Mouse (Mus musculus): ENCODE data around the gene Sfta2. TPM values are rescaled to one million over a fixed set of nuclear protein-coding genes. Genes with fewer than 3 reads are reported as not detected.

Gene Sfta2
- total RNA-seq (2021), result not detected in 2 replicates
- long read RNA-seq, result 0 reads

DNA sequence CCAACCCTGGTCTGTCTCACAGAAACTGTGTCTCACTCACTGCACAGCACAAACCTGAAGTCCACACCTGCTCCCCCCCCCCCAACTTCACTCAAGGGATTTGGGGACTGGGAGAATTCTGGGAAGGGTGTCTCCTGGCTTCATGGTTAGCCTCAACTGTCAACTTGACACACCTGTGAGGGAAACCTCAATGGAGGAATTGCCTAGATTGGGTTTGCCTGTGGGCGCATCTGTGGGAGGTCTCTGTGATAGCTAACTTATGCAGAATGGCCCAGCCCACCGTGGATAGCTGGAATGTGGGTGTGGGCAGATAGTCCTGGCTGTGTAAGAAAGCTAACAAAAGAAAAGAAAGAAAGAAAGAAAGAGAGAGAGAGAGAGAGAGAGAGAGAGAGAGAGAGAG is at the start of gene Sfta2:
Gene Sfta2 (plus strand): TSS at position 301 of the 400 bp plus-strand sequence.
- DNase-seq, result no peak

DNA sequence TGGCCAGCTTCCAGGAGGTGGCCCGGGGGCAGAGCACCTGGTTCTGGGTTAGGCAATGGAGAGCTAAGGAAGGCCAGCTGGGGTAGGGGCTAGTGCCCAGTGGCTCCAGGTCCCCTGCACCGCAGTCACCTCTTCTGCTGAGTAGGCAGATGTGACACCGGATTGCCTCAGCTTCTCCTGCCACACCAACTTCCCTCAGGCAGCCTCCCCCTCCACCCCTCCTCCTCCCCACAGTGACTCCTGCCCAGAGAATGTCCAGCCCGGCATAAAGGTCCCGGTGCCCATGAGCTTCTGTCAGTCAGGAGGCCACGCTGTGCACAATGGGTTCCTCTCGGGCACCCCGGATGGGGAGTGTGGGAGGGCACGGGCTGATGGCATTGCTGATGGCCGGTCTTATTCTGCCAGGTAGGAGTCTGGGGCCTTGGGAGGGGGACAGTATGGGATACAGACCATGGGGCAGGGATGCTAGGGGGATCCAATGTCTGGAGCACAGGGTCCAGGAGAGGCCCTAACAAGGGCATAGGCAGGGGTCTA is 49.4 kb upstream of the Sfta2 start, which contains the start of gene Cdsn:
Gene Cdsn (plus strand): TSS at position 248 of the 534 bp plus-strand sequence.
- DNase-seq, result peak; percentile 35

DNA sequence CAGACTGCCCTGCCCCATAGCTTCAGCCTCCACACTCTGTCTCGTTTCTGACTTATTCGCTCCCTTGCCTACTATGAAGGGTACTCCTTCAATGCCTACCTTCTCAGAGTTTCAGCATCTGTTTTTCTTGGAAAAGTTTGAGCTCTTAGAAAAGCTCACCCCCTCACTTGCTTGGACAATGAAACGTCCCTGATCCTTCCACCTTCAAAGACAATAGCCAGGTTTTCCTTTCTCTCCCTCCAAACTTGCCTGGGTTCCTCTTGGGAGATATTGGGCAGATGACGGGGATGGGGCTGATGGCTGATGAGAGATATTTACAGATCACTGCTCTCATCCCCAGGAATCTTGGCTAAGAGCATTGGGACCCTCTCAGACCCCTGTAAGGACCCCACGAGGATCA is 47.0 kb upstream of the Sfta2 start:
- no peak for DNase-seq

DNA sequence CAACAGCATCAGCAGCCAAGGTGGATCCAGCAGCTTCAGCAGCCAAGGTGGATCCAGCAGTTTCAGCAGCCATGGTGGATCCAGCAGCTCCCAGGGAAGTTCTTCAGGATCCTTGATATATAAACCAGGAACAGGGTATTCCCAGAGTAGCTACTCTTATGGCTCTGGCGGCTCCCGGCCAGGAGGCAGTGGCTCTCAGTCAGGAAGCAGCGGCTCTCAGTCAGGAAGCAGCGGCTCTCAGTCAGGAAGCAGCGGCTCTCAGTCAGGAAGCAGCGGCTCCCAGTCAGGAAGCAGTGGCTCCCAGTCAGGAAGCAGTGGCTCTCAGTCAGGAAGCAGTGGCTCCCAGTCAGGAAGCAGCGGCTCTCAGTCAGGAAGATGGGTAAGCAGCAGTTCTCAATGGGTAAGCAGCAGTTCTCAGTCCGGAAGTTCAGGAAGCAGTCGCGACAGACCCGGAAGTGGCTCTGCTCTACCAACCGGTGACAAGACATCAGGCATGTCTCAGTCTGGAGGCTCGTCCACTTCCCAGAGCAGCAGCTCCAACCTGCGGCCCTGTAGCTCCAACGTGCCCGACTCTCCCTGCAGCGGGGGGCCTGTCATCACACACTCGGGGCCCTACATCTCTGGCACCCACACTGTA is 46.5 kb upstream of the Sfta2 start:
- no peak for DNase-seq

DNA sequence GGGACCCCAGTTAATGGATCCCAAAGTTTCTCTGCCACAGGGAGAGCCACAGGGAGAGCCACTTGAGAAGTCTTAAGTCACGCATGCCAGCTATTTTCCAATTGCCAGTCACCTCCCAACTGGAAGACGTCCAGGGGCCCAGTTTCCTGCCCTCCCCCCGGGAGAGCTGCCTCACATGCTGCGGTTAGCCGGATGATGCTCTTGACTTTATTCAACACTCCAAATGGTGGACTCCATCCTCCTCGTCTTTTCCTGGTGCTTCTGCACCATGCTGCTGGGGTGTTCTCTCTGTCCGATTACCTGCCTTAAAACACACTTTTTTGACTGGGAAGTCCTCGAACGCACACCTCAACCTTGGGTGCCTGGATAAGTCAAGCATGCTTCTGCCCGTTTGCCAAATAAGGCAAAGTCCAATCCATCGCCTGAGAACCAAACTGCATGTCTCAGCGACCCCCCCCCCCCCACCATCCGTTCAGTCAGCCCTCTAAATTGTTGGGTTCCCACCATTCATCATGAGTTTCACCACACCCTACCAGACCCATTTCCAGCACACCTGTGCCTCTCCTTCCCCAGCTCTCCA is 45.1 kb upstream of the Sfta2 start:
- no peak for DNase-seq

DNA sequence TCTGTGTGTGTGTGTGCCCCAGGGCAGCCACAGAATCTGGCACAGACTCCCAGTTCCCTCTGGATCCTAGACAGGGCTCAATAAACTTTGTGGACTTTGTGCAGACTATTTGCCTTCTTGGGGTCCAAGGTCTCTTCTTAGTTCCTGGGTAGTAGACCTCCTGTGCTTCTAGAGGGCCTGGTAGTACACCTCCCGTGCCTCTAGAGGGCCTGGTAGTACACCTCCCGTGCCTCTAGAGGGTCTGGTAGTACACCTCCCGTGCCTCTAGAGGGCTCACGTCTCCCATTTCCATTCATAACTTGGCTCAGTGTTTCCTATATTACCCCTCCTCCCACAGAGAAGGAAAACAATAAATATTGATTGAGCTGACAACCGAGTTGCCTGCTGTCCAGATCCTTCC is 44.5 kb upstream of the Sfta2 start:
- peak; percentile 49 for DNase-seq

DNA sequence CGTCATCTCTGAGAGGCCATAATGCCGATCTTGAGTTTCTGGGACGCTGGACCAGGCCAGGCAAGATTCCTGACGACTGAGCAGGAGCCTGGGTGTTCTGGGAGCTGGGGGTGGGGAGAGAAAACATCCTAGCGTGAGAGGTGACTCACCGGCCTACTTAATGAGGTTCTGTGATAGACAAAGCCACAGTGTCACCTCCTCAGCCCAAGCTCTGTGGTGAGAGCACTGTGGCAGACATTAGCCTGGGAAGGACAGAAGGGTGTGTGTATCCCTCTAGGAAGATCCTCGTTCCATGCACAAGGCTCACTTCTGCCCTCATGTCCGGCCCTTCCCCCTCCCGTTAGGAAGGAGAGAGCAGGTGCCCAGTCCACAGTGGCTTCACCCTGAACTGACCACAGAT is 44.0 kb upstream of the Sfta2 start:
- no peak for DNase-seq

DNA sequence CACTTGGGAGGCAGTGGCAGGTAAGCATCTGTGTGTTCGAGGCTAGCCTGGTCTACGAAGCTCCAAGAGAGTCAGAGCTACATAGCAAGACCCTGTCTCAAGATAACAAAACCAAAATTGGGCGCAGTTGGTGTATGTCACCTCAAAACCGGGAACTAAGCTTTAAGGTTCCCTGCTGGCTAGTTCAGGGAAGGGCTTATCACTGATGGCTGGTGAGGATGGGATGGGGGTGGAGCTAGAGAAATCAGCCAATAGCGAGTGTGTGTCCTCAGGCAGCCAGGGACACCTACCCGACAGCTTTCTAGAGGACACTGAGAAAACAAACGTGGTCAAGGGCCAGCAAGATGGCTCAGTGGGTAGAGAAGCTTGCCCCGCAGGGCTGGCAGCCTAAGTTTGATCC is 43.1 kb upstream of the Sfta2 start:
- DNase-seq, result no peak

DNA sequence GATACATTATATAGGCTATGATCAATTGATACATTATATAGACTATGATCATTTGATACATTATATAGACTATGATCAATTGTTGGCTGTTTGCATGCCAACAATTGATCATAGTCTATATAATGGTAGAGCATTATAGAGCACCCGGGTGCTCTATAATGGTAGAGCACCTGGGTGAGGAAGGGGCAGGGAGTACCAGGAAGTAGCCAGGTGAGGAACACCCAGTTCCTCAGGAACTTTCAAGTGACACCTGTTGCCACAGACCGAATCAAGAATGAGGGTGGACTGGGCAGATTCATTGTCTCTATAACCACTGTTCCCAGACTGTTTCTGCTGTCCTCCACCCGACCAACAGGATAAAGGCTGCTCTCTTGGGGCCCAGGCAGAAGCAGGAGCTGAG is 34.2 kb upstream of the Sfta2 start, which contains the start of gene 2300002M23Rik:
Gene 2300002M23Rik (plus strand): TSS at position 301 of the 400 bp plus-strand sequence.
- no peak for DNase-seq

DNA sequence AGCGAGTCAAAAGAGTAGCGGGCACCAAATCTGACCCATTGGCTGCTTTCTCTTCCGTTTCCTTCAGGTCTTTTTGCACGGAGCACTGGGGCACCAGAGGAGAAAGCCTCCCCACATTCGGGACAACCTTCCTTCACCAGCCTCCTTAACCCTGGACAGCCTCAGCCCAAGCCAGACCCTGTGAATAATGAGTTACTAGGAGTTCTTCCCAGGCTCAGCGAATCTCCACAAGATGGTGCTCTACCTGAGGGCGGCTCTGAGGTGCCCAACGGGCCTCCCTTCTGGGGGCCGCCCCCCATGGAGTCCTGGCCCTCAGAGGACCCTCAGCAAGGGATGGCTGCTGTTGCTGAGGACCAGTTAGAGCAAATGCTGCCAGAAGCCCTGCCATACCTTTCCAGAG is 33.6 kb upstream of the Sfta2 start:
- DNase-seq, result no peak

DNA sequence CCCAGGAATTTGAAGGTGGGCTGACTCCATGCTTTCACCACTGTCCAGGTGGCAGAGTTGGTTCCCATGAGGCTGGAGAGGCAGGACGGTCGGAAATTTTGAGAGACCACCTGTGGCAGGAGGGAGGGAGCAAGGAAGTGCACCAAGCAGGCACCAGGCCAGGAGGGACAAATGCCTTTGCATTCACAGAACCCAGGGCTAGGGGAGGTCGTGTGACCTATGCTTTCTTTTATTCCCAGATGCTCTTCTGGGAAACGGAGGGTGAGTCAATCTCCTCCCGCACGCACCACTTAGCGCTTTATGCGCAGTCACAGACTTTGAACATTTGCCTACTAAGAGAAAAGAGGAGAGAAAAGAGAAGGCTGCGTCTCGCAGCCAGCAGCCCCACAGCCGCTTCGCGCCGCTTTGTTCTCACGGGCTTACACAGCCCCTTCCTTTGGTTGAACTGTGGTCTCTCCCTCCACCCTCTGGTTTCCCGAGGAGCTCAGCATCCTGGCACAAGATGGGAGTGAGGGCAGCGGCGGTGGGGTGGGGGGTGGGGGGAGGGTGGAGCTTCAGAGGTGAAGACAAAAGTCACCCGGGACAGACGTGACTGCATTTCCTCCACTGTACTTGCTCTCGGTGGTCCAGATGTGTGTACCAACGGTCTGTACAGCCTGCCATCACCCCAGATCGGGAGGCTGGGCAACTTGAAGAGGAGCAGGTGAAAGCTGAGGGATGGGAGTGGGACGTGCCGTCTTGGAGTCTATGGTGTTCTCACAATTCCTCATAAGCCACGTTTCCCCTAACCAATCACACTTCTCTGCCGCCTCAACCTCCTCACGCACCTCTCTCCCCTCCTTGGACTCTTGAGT is 32.0 kb upstream of the Sfta2 start:
- no peak for DNase-seq

DNA sequence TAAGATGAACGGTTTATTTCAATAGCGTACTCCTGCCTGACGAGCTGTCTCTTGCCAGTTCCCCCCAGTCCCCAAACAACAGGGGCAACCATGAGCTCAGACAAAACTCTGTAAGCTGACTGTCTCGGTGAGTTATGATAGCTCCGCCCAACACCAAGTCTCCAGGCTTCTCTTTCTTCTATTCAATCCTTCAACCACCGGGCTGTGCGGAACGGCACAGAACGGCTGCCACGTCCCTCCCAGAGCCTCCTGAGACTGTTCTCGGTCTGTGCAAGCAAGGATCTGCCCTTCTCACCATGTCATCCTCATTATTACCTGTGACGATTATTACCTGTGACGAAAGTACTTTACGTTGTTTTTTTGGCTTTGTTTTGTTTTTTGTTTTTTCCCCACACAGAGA is 30.5 kb upstream of the Sfta2 start:
- DNase-seq, result no peak

DNA sequence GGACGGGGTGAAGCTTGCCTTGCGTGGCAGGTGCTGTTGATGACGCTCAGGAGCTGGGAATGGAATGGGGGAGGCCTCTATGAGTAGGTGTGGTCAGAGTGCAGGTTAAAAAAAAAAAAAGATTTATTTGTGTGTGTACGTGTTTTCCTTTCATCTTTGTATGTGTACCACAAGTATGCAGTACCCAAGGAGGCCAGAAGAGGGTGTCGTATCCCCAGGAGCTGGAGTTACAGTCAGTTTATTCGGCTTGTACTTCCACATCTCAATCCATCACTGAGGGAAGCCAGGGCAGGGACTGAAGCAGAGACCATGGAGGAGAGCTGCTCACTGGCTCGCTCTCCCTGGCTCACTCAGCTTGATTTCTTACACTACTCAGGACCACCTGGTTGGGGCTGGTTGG is 29.9 kb upstream of the Sfta2 start:
- no peak for DNase-seq

DNA sequence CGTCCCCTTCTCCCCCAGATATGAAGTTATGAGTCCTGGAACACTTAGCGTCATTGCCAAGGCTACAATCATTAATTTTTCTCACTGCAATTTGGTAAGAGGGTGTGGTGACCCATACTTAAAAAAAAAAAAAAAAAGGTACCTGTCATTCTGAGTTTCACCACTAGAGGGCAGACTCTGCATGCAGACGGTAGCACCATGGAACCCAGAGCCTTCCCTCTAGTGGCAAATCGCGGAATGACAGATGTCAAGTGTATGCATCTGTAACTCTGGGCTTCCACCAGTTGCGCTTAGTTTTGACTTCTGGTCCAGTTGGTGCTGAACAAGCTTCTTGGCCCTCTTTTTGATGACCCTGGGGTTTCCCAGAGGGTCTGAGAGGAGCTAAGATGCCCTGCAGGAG is 23.1 kb upstream of the Sfta2 start:
- DNase-seq, result peak; percentile 72

DNA sequence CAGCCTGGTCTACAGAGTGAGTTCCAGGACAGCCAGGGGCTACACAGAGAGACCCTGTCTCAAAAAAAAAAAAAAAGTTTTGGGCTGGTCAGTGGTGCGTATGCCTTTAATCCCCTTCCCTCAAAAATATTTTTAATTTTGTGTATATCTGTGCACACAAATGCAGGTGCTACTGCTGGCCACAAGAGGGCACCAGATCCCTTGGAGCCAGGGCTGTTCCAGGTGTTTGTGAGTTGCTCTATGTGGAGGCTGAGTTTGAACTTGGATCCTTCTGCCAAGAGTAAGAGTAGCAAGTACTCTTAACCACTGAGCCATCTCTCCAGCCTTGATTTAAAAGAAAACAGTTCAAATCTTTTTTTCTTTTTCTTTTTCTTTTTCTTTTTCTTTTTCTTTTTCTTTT is 18.4 kb upstream of the Sfta2 start:
- DNase-seq, result no peak

DNA sequence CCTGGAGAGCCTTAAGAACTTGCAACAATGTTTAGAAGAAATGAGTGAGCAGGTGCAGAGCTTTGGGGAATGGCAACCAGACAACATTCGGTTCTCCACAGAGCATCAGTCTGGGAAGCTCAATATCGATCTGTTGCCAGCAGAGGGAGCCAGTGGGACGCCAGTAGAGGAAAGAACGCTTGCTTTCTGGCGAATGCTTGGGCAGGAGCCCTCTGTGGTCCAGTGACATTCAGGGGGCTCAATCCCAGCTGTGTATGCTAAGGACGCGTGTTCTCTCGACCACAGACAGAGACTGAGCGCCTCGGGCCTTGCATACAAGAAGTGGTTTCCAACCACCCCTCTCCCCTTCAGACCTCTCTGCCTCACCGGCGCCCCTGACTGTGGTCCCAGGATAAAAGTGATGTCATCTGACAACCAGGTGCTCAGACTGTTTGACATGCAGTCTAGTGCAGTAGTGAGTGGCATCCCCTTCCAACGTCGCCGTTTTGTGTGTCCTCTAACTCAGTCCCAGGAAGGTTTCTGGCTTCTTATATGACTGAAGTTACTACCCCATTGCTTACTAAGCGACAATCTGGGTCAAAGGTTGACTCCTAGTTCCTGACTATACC is 16.9 kb upstream of the Sfta2 start:
- peak; percentile 83 for DNase-seq

DNA sequence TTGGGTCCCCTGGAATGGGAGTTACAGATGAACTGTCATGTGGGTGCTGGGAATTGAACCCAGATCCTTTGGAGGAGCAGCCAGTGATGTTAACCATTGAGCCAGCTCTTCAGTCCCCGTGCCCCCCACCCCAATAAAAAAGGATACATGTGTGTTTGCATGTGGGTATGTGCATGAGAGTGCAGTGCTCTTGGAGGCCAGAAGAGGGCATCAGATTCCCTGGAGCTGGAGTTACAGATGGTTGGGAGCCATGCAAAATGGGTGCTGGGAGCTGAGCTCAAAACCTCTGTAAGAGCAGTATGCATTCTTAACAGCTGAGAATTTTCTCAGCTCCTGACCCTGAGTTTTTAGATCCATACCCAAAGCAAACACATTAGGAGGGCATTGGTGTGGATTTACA is 14.1 kb upstream of the Sfta2 start:
- DNase-seq, result no peak

DNA sequence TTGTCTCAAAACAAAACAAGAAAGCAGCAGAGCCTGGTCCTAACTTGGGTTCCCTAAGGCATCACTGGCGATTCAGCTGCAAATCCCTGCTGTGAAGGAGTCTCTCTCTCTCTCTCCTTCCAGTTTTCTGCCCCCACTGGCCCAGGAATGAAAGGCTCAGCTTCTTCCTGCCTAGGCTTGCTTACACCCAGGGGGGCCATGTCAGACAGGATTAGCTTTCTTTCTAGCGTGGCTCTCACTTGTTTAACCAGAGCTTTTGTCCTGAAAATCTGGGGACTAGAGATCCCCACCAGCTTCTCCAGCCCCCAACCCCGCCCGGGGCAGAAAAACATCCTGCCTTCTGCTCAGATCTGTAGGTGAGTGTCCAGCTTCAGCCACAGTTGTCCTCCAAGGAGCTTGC is 13.0 kb upstream of the Sfta2 start:
- no peak for DNase-seq

DNA sequence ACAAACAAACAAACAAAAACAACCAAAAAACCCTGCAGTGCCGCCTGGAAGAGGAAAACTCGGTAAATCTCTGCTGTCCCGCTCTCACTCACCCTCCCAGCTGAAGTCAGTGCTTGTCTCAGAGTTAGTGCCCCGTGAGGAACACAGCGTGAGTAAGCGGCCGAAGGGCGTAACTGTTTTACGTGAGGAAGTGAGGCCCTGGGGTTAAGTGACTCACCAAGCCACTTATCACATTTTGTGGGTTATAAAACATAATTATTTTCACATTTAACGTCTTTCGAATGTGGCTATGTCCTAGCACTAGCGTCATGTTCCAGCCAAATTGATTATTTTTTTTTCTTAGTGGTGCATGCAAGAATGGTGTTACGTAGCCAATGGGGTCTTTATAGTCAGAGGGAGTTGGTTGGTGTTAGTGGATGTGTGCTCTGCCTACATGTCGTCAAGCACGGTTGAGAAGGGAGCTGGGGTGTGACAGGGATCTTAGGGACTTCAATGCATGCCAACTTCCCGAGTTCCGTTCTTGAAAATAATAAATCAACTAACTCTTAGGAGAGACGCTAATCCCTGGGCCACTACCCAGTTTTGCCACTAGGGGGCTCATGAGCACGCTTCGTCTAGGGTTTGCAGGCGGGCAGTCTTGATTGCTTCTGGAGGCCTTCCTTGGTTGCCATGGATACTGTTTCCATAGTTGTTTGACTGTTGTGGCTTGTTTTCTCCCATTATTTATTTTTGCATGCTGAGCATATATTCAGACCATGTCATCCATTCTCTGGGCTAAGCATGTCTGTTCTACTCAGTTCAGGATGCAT is 10.7 kb upstream of the Sfta2 start:
- peak; percentile 78 for DNase-seq

DNA sequence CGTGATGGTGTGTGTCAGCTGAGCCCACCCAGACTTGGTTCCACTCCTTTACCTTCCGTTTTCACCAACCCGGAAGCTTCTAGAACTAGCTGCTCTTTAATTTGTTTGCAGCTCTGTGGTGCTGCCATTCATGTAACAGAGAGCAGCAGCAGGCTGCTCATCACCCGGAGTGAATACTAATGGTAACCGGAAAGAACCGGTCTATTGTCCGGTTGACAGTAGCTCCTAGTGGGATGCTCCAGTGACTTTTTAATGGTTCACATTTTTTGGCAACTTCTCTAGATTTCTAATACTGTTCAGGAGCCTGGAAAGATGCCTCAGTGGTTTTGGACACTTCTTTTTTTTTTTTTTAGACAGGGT is 10.2 kb upstream of the Sfta2 start:
- DNase-seq, result no peak

DNA sequence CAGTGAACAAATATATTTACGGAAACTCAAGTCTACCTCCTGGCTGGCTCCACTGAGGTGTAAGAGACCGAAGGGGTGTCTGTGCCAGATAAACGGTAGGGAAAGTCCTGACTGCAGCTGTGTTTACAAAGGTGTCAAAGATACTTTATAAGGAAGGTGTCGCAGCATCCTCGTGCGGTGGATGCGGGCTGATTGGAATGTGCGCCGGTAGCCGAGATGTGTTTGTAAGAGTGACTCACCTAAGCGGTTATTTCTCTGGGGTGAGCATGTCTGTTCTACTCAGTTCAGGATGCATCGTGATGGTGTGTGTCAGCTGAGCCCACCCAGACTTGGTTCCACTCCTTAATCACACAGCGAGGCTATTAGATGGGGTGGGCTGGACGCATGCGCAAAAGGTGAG is 9.6 kb upstream of the Sfta2 start:
- DNase-seq, result no peak

DNA sequence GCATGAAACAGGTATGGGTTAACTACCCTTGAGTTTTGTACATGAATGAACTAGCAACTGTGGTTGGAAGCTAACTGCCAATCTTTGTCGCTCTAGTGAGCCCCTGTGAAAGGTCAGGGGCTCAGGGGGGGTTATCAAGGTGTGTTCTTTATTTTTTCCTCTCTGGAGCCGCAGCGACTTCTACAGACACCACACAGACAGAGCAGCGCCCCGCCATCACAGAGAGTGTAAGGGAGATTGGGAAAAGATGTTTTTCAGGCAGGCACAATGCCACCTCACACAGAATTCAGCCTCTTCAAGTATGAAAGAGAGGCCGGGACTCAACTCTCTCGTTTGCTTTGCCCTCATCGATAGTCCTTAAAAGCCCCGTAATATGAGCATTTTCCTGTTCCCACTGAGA is 9.2 kb upstream of the Sfta2 start:
- no peak for DNase-seq

Measured in adrenal gland, postnatal 25 days (tissue).